Mouse (Mus musculus) testis, adult 2 months (tissue): ENCODE results near the gene Mrps9. TPM values are rescaled to one million over a fixed set of nuclear protein-coding genes. Genes with fewer than 3 reads are reported as not detected.
"Not testable (repeated sequence)": the region's sequence is repeated elsewhere in the genome, so short reads cannot be mapped to it uniquely, and the experiment has no call there.

Experiments used
- H3K27ac ChIP-seq: fragments of 200-500 bp; 2 replicates; pipeline ENCODE4 v1.5.1; 2012; ENCODE audit warnings: low read depth, low read length; ENCODE audit not compliant: control insufficient read depth, insufficient read depth
- H3K27me3 ChIP-seq: fragments of 200-500 bp; 2 replicates; pipeline ENCODE4 v1.6.1; 2012; ENCODE audit warnings: mild to moderate bottlenecking, low read length, moderate library complexity; ENCODE audit not compliant: control insufficient read depth, insufficient read depth
- H3K36me3 ChIP-seq: fragments of 200-500 bp; 2 replicates; pipeline ENCODE4 v1.6.1; 2012; ENCODE audit warnings: mild to moderate bottlenecking, low read length; ENCODE audit not compliant: control insufficient read depth, insufficient read depth
- H3K4me1 ChIP-seq: fragments of 200-500 bp; 2 replicates; pipeline ENCODE4 v1.6.1; 2012; ENCODE audit warnings: low read length; ENCODE audit not compliant: control insufficient read depth, insufficient read depth
- H3K4me3 ChIP-seq: fragments of 200-500 bp; 2 replicates; pipeline ENCODE4 v1.5.1; 2012; ENCODE audit warnings: low read depth, mild to moderate bottlenecking, low read length, moderate library complexity, mixed read lengths; ENCODE audit not compliant: control insufficient read depth
- CTCF ChIP-seq: fragments of 200-500 bp; IDR thresholded peaks from 2 replicates; pipeline ENCODE4 v1.5.1; 2012; ENCODE audit warnings: low read depth, mild to moderate bottlenecking, inconsistent platforms, low read length, moderate library complexity; ENCODE audit not compliant: control insufficient read depth, insufficient read depth, insufficient replicate concordance
- POLR2A ChIP-seq: fragments of 200-500 bp; IDR thresholded peaks from 2 replicates; pipeline ENCODE4 v1.6.1; 2012; ENCODE audit warnings: low read depth, mild to moderate bottlenecking, inconsistent platforms, low read length, moderate library complexity; ENCODE audit not compliant: control insufficient read depth
- polyA plus RNA-seq: library from polyadenylated mRNA; depleted of rRNA; stranded (reverse); fragments of >200 nt; gene quantifications from 2 replicates; pipeline ENCODE4 v1.2.3, GENCODE M21; 2012

Gene Mrps9
- polyA plus RNA-seq, 1 experiment: 24.3 TPM

- no peaks in the 10 kb centered on the region for H3K36me3 ChIP-seq
- TF ChIP-seq CTCF: no peak
- no peak for TF ChIP-seq POLR2A
- no peak overlapping the region for H3K4me3 ChIP-seq
- no peaks in the 10 kb centered on the region for H3K27me3 ChIP-seq
- no peak overlapping the region for H3K27ac ChIP-seq
- H3K4me1 ChIP-seq: no peaks in the 10 kb centered on the region; the same call in 1 of the 2 replicates
Measured at GRCm38 (mm10) chr1:42882258-42882657, 31.2 kb downstream of the Mrps9 start.

- not testable (repeated sequence) for H3K36me3 ChIP-seq, H3K27me3 ChIP-seq, H3K27ac ChIP-seq, H3K4me3 ChIP-seq, H3K4me1 ChIP-seq
Measured at GRCm38 (mm10) chr1:42883418-42883817, 32.4 kb downstream of the Mrps9 start.

GRCm38 (mm10) chr1:42887835-42888234, 36.8 kb downstream of the Mrps9 start:
- Histone ChIP-seq H3K27ac (no peak overlapping the region), H3K27me3 (no peaks in the 10 kb centered on the region), H3K4me3 (no peak overlapping the region), H3K36me3 (peaks cover 2% of the 10 kb centered on the region; the same call in 1 of the 2 replicates), H3K4me1 (no peaks in the 10 kb centered on the region)
- TF ChIP-seq POLR2A: no peak
- TF ChIP-seq CTCF: no peak

- Histone ChIP-seq H3K27me3 (no peaks in the 10 kb centered on the region), H3K27ac (no peak overlapping the region), H3K4me1 (no peaks in the 10 kb centered on the region), H3K36me3 (peaks cover 2% of the 10 kb centered on the region; the same call in 1 of the 2 replicates), H3K4me3 (no peak overlapping the region)
- TF ChIP-seq POLR2A (no peak), CTCF (no peak)
Measured at GRCm38 (mm10) chr1:42888541-42889349, 37.7 kb downstream of the Mrps9 start.

GRCm38 (mm10) chr1:42889421-42889887, 38.4 kb downstream of the Mrps9 start:
- Histone ChIP-seq H3K36me3 (peaks cover 2% of the 10 kb centered on the region; the same call in 1 of the 2 replicates), H3K4me1 (no peaks in the 10 kb centered on the region), H3K27ac (no peak overlapping the region), H3K4me3 (no peak overlapping the region), H3K27me3 (no peaks in the 10 kb centered on the region)
- TF ChIP-seq POLR2A (no peak), CTCF (no peak)

GRCm38 (mm10) chr1:42894695-42895094, 43.7 kb downstream of the Mrps9 start:
- H3K27ac ChIP-seq: no peak overlapping the region
- no peaks in the 10 kb centered on the region for H3K4me1 ChIP-seq
- H3K4me3 ChIP-seq: no peak overlapping the region
- TF ChIP-seq CTCF: no peak
- no peak for TF ChIP-seq POLR2A
- no peaks in the 10 kb centered on the region for H3K27me3 ChIP-seq
- no peaks in the 10 kb centered on the region; the same call in 1 of the 2 replicates for H3K36me3 ChIP-seq

GRCm38 (mm10) chr1:42905148-42905547, 54.1 kb downstream of the Mrps9 start:
- H3K4me1 ChIP-seq: no peaks in the 10 kb centered on the region
- TF ChIP-seq POLR2A: no peak
- TF ChIP-seq CTCF: no peak

GRCm38 (mm10) chr1:42906696-42907095, 55.7 kb downstream of the Mrps9 start:
- Histone ChIP-seq H3K27ac (no peak overlapping the region), H3K4me1 (no peaks in the 10 kb centered on the region), H3K4me3 (no peak overlapping the region), H3K27me3 (no peaks in the 10 kb centered on the region), H3K36me3 (no peaks in the 10 kb centered on the region; the same call in none of the 2 replicates)
- TF ChIP-seq CTCF: no peak
- TF ChIP-seq POLR2A: no peak

More at GRCm38 (mm10) chr1:42905148-42905547, 54.1 kb downstream of the Mrps9 start:
- no peaks in the 10 kb centered on the region; the same call in none of the 2 replicates for H3K36me3 ChIP-seq
- no peaks in the 10 kb centered on the region for H3K27me3 ChIP-seq
- no peak overlapping the region for H3K4me3 ChIP-seq
- H3K27ac ChIP-seq: no peak overlapping the region
